Mouse (Mus musculus): ENCODE measurements around the gene Lrp6. TPM values are rescaled to one million over a fixed set of nuclear protein-coding genes. Genes with fewer than 3 reads are reported as not detected.

Lrp6 gene
- total and polyA plus RNA-seq, 2 experiments from 2014 or later, result 12.3 to 41.3 TPM

- no peak for ATAC-seq
- Histone ChIP-seq H3K9ac (no peak overlapping the region), H3K27me3 (ENCODE audit: insufficient read depth, low read length) (no peaks in the 10 kb centered on the region), H3K27ac (ENCODE audit: low read depth, low read length) (no peak overlapping the region), H3K36me3 (ENCODE audit: insufficient read depth) (peaks cover 24% of the 10 kb centered on the region), H3K4me3 (ENCODE audit: low read depth, low read length) (no peak overlapping the region), H3K4me2 (ENCODE audit: low read depth) (no peak overlapping the region), H3K9me3 (ENCODE audit: low read length) (no peaks in the 10 kb centered on the region), H3K4me1 (ENCODE audit: insufficient read depth) (peaks cover 4% of the 10 kb centered on the region; the same call in 1 of the 2 replicates)
- DNase-seq, result no peak
- no peak for TF ChIP-seq CTCF (IDR thresholded peaks at IDR 0.05; ENCODE audit: low read depth)
- 92% methylated on average over 10 of the region's 10 CpGs for WGBS
Measured at GRCm38 (mm10) chr6:134479481-134479880, 87.3 kb downstream of the Lrp6 start.

- no peak for TF ChIP-seq CTCF (IDR thresholded peaks at IDR 0.05; ENCODE audit: low read depth)
- H3K4me1 ChIP-seq (ENCODE audit: insufficient read depth), result peaks cover 4% of the 10 kb centered on the region; the same call in 1 of the 2 replicates
- 91% methylated on average over 7 of the region's 7 CpGs for WGBS
- no peak overlapping the region for H3K4me2 ChIP-seq (ENCODE audit: low read depth)
- no peak for ATAC-seq
- no peaks in the 10 kb centered on the region for H3K9me3 ChIP-seq (ENCODE audit: low read length)
- no peak for DNase-seq
- H3K36me3 ChIP-seq (ENCODE audit: insufficient read depth), result peaks cover 16% of the 10 kb centered on the region
- no peak overlapping the region for H3K4me3 ChIP-seq (ENCODE audit: low read depth, low read length)
- H3K9ac ChIP-seq, result no peak overlapping the region
- H3K27me3 ChIP-seq (ENCODE audit: insufficient read depth, low read length), result no peaks in the 10 kb centered on the region
- no peak overlapping the region for H3K27ac ChIP-seq (ENCODE audit: low read depth, low read length)
Measured at GRCm38 (mm10) chr6:134473143-134473561, 93.6 kb downstream of the Lrp6 start.

GRCm38 (mm10) chr6:134470857-134471256, 95.9 kb downstream of the Lrp6 start:
- Histone ChIP-seq H3K4me2 (ENCODE audit: low read depth) (no peak overlapping the region), H3K36me3 (ENCODE audit: insufficient read depth) (peaks cover 16% of the 10 kb centered on the region), H3K4me3 (ENCODE audit: low read depth, low read length) (no peak overlapping the region), H3K9me3 (ENCODE audit: low read length) (no peaks in the 10 kb centered on the region), H3K9ac (no peak overlapping the region), H3K27ac (ENCODE audit: low read depth, low read length) (no peak overlapping the region), H3K27me3 (ENCODE audit: insufficient read depth, low read length) (no peaks in the 10 kb centered on the region), H3K4me1 (ENCODE audit: insufficient read depth) (no peaks in the 10 kb centered on the region)
- no peak for TF ChIP-seq CTCF (IDR thresholded peaks at IDR 0.05; ENCODE audit: low read depth)
- peak; percentile 43 for ATAC-seq
- DNase-seq, result peak; percentile 43
- WGBS, result 70% methylated on average over 14 of the region's 14 CpGs

- no peak for DNase-seq
- H3K4me2 ChIP-seq (ENCODE audit: low read depth), result no peak overlapping the region
- WGBS, result 95% methylated on average over 2 of the region's 2 CpGs
- peaks cover 24% of the 10 kb centered on the region for H3K36me3 ChIP-seq (ENCODE audit: insufficient read depth)
- no peak overlapping the region for H3K4me3 ChIP-seq (ENCODE audit: low read depth, low read length)
- ATAC-seq, result no peak
- no peak overlapping the region for H3K9ac ChIP-seq
- H3K4me1 ChIP-seq (ENCODE audit: insufficient read depth), result no peaks in the 10 kb centered on the region
- TF ChIP-seq CTCF (IDR thresholded peaks at IDR 0.05; ENCODE audit: low read depth), result no peak; the same call in 1 of the 2 replicates
- H3K9me3 ChIP-seq (ENCODE audit: low read length), result no peaks in the 10 kb centered on the region
- no peak overlapping the region for H3K27ac ChIP-seq (ENCODE audit: low read depth, low read length)
- H3K27me3 ChIP-seq (ENCODE audit: insufficient read depth, low read length), result no peaks in the 10 kb centered on the region
Measured at GRCm38 (mm10) chr6:134469297-134469696, 97.5 kb downstream of the Lrp6 start.

GRCm38 (mm10) chr6:134466671-134467229, 100.0 kb downstream of the Lrp6 start:
- H3K36me3 ChIP-seq (ENCODE audit: insufficient read depth), result peaks cover 34% of the 10 kb centered on the region

GRCm38 (mm10) chr6:134461175-134461574, 105.6 kb downstream of the Lrp6 start:
- Histone ChIP-seq H3K9me3 (ENCODE audit: low read length) (no peaks in the 10 kb centered on the region), H3K36me3 (ENCODE audit: insufficient read depth) (peaks cover 56% of the 10 kb centered on the region), H3K4me2 (ENCODE audit: low read depth) (no peak overlapping the region), H3K27ac (ENCODE audit: low read depth, low read length) (no peak overlapping the region), H3K4me3 (ENCODE audit: low read depth, low read length) (no peak overlapping the region), H3K4me1 (ENCODE audit: insufficient read depth) (no peaks in the 10 kb centered on the region), H3K27me3 (ENCODE audit: insufficient read depth, low read length) (no peaks in the 10 kb centered on the region), H3K9ac (no peak overlapping the region)
- 84% methylated on average over 6 of the region's 6 CpGs for whole genome bisulfite sequencing
- no peak for ATAC-seq
- no peak for TF ChIP-seq CTCF (IDR thresholded peaks at IDR 0.05; ENCODE audit: low read depth)
- no peak for DNase-seq

More at GRCm38 (mm10) chr6:134466671-134467229, 100.0 kb downstream of the Lrp6 start:
- H3K9me3 ChIP-seq (ENCODE audit: low read length), result no peaks in the 10 kb centered on the region
- no peak overlapping the region for H3K4me2 ChIP-seq (ENCODE audit: low read depth)
- no peaks in the 10 kb centered on the region for H3K27me3 ChIP-seq (ENCODE audit: insufficient read depth, low read length)
- H3K9ac ChIP-seq, result no peak overlapping the region
- H3K27ac ChIP-seq (ENCODE audit: low read depth, low read length), result no peak overlapping the region
- H3K4me3 ChIP-seq (ENCODE audit: low read depth, low read length), result no peak overlapping the region
- DNase-seq (no peak), ATAC-seq (no peak)
- no peak for TF ChIP-seq CTCF (IDR thresholded peaks at IDR 0.05; ENCODE audit: low read depth)
- WGBS, result 86% methylated on average over 10 of the region's 10 CpGs
- H3K4me1 ChIP-seq (ENCODE audit: insufficient read depth), result no peaks in the 10 kb centered on the region

GRCm38 (mm10) chr6:134458376-134458775, 108.4 kb downstream of the Lrp6 start:
- Histone ChIP-seq H3K4me2 (ENCODE audit: low read depth) (no peak overlapping the region), H3K9ac (no peak overlapping the region), H3K4me3 (ENCODE audit: low read depth, low read length) (no peak overlapping the region), H3K4me1 (ENCODE audit: insufficient read depth) (no peaks in the 10 kb centered on the region), H3K27ac (ENCODE audit: low read depth, low read length) (no peak overlapping the region), H3K36me3 (ENCODE audit: insufficient read depth) (peaks cover 70% of the 10 kb centered on the region), H3K27me3 (ENCODE audit: insufficient read depth, low read length) (no peaks in the 10 kb centered on the region), H3K9me3 (ENCODE audit: low read length) (no peaks in the 10 kb centered on the region)
- WGBS, result 86% methylated on average over 1 of the region's 1 CpGs
- no peak for TF ChIP-seq CTCF (IDR thresholded peaks at IDR 0.05; ENCODE audit: low read depth)
- ATAC-seq (no peak), DNase-seq (no peak)

Data from forebrain, postnatal 0 days (tissue).